Mouse (Mus musculus) embryo, embryonic 10.5 days (tissue): Measurements from ENCODE around the gene Asb18.
A peak's percentile ranks its signal among the peaks of the same experiment; 100 is the strongest.

Experiments used
- DNase-seq: peaks from one replicate; pipeline ENCODE4 v3.0.0-alpha.2; 2015; ENCODE audit warnings: low spot score

Asb18 gene

GRCm38 (mm10) chr1:89933028-89933427, 81.4 kb downstream of the Asb18 start:
- DNase-seq = no peak

- peak; percentile 77 for DNase-seq
These were observed 81.8 kb downstream of the Asb18 start for GRCm38 (mm10) chr1:89932616-89933015.

- peak; percentile 59 for DNase-seq
These were observed 82.4 kb downstream of the Asb18 start for GRCm38 (mm10) chr1:89932021-89932423.

GRCm38 (mm10) chr1:89931120-89931519, 83.3 kb downstream of the Asb18 start, which contains the start of gene Gbx2:
TSS of gene Gbx2 (minus strand) at chr1:89931179.
- peak; percentile 95 for DNase-seq

GRCm38 (mm10) chr1:89930551-89930950, 83.9 kb downstream of the Asb18 start:
- peak; percentile 62 for DNase-seq

- DNase-seq = peak; percentile 65
These were observed 84.6 kb downstream of the Asb18 start for GRCm38 (mm10) chr1:89929721-89930505.

GRCm38 (mm10) chr1:89929181-89929580, 85.3 kb downstream of the Asb18 start:
- peak; percentile 65 for DNase-seq

GRCm38 (mm10) chr1:89928676-89929075, 85.8 kb downstream of the Asb18 start:
- DNase-seq = peak; percentile 63

- DNase-seq = peak; percentile 77
These were observed 87.3 kb downstream of the Asb18 start for GRCm38 (mm10) chr1:89927061-89927661.

GRCm38 (mm10) chr1:89926583-89927060, 87.8 kb downstream of the Asb18 start:
- no peak for DNase-seq

GRCm38 (mm10) chr1:89925501-89926190, 88.8 kb downstream of the Asb18 start:
- DNase-seq = peak; percentile 44

GRCm38 (mm10) chr1:89923642-89924020, 90.8 kb downstream of the Asb18 start:
- no peak for DNase-seq

- DNase-seq = peak; percentile 78
These were observed 91.4 kb downstream of the Asb18 start for GRCm38 (mm10) chr1:89922883-89923641.

GRCm38 (mm10) chr1:89922282-89922681, 92.2 kb downstream of the Asb18 start:
- peak; percentile 65 for DNase-seq

- peak; percentile 46 for DNase-seq
These were observed 92.7 kb downstream of the Asb18 start for GRCm38 (mm10) chr1:89921806-89922205.

- no peak for DNase-seq
These were observed 95.3 kb downstream of the Asb18 start for GRCm38 (mm10) chr1:89919206-89919605.

GRCm38 (mm10) chr1:89918111-89918510, 96.4 kb downstream of the Asb18 start:
- no peak for DNase-seq

- DNase-seq = no peak
These were observed 100.9 kb downstream of the Asb18 start for GRCm38 (mm10) chr1:89913611-89914010.

- DNase-seq = no peak
These were observed 102.1 kb downstream of the Asb18 start for GRCm38 (mm10) chr1:89912392-89912791.

GRCm38 (mm10) chr1:89909796-89910195, 104.7 kb downstream of the Asb18 start:
- DNase-seq = no peak

- no peak for DNase-seq
These were observed 111.8 kb downstream of the Asb18 start for GRCm38 (mm10) chr1:89902641-89903040.

GRCm38 (mm10) chr1:89902236-89902635, 112.2 kb downstream of the Asb18 start:
- DNase-seq = no peak
